Mouse (Mus musculus): Measurements from ENCODE around the gene Npas2.

DNA sequence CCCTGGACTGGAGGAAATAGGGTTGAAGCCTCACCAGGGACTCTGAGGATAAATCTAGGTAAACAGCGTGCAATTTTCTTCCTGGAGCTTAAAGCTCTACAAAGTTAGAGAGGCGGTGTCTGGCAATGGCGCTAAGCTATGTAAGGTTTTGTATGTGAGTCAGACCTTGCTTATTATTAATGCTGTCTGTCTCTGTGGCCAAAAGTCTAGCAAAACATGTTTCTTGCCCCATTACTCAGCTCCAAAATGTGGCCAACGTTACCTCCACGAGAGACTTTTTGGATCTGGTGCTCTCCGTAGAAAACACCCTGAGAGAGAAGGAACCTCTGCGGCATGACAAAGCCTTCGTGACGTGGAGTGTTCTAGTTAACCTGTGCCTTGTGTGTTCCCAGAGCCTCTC lies 93.5 kb downstream of the Npas2 start:
- no peak for TF ChIP-seq CTCF (conservative IDR thresholded peaks at IDR 0.05; ENCODE audit: insufficient read depth, insufficient read length, low read depth, low read length)
- no peak for TF ChIP-seq POLR2A (IDR thresholded peaks at IDR 0.05; ENCODE audit: low read depth, low read length)

Data from kidney, adult 2 months (tissue).